Mouse (Mus musculus): Measurements from ENCODE around the gene Ccdc60.

DNA sequence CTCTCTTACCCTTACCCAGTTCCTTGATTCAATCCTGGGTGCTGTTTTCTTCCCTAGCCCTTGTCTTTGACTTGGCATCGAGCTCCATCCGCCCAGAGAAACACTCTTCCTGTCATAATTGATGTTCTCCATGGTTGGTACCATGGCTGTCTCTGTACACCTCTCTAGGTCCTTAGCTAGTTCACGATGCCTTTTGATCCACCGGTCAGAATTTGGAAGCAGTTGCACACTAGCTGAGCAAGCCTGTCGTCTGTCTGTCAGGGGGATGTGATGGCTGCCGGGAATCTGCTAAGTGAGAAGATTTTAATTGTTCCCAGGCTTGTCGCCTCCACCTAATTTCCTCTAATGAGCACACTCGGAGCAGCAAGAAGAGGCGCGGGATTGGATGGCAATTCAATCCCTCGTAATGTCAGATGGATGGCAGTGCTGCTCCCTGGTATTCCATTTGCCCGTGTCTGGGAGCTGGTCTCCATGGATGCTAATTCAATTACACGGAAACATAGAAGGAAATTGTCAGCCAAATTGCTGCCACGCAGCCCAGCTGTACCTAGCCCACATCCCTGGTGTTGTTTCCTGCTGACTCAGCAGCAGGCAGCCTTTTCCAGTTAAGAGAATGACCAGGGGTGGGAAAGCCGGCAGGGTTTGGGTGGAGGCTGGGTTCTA, 33.7 kb upstream of the Ccdc60 start:
- no peak for TF ChIP-seq POLR2A (IDR thresholded peaks at IDR 0.05; ENCODE audit: borderline replicate concordance, insufficient read depth, low read length)
- TF ChIP-seq CTCF (IDR thresholded peaks at IDR 0.05; ENCODE audit: borderline replicate concordance, insufficient read depth, low read depth, low read length), result no peak

Measured in cerebellum, adult 2 months (tissue).